Mouse (Mus musculus): ENCODE results near the gene Map4k4. TPM values are rescaled to one million over a fixed set of nuclear protein-coding genes. Genes with fewer than 3 reads are reported as not detected.

Map4k4 gene
- total and polyA plus RNA-seq, 2 experiments from 2014 or later = 34.1 to 189 TPM

DNA sequence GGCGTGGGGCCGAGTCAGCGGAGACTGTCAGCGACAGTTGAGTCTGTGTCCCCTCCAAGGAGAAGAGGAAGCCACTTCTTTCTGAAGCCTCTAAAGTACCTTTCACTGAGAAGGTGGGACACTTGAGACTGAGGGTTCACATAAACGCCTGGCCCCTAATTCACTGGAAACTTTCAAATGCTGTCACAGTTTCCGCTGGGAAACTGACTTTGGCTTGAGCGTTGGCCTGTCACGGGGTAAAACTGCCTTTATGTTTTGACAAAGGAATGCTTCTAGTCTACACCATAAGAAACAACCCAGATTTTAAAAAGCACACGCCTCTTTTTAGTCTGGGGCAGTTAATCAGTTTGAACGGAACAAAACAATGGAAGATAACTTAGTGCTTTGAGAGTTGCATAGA is 32.2 kb downstream of the Map4k4 start:
- TF ChIP-seq CTCF (IDR thresholded peaks at IDR 0.05; ENCODE audit: low read depth) = no peak
- no peaks in the 10 kb centered on the region for H3K36me3 ChIP-seq (ENCODE audit: insufficient read depth, low read length)
- WGBS = 39% methylated on average over 10 of the region's 10 CpGs
- H3K9me3 ChIP-seq (ENCODE audit: low read length) = no peaks in the 10 kb centered on the region
- DNase-seq (ENCODE audit: low spot score) (no peak), ATAC-seq (no peak)
- peak overlapping the region; percentile 48 for H3K27ac ChIP-seq
- H3K9ac ChIP-seq (replicated peaks; ENCODE audit: low read length) = no peak overlapping the region
- peaks cover 57% of the 10 kb centered on the region for H3K4me1 ChIP-seq (ENCODE audit: insufficient read depth, low read length)
- no peak overlapping the region for H3K4me2 ChIP-seq (ENCODE audit: low read depth, low read length)
- H3K4me3 ChIP-seq (ENCODE audit: low read length) = no peak overlapping the region
- H3K27me3 ChIP-seq (ENCODE audit: insufficient read depth, low read length) = no peaks in the 10 kb centered on the region

DNA sequence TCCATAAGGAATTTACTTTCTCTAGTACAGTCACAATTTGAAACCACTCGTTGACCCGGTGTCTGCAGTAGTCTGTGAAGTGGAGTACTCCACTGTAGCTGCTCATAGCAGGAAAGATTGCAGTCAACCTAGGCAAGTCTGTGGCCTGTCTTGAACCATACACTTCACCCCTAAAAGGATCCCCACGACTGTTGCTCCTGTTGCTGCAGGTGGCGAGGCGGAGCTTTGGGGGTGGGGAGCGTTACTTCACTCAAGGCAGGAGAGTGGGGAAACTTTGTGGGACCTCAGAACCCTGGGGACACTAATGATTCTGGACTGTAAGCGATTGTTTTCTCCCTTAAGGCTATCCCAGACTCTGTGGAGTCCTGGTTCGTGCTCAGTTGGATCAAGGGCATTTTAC is 34.2 kb downstream of the Map4k4 start:
- no peak overlapping the region for H3K27ac ChIP-seq
- no peak for TF ChIP-seq CTCF (IDR thresholded peaks at IDR 0.05; ENCODE audit: low read depth)
- 38% methylated on average over 8 of the region's 8 CpGs for WGBS
- DNase-seq (ENCODE audit: low spot score) (no peak), ATAC-seq (no peak)
- no peak overlapping the region for H3K4me2 ChIP-seq (ENCODE audit: low read depth, low read length)
- H3K4me1 ChIP-seq (ENCODE audit: insufficient read depth, low read length) = peaks cover 60% of the 10 kb centered on the region
- H3K36me3 ChIP-seq (ENCODE audit: insufficient read depth, low read length) = no peaks in the 10 kb centered on the region
- no peaks in the 10 kb centered on the region for H3K9me3 ChIP-seq (ENCODE audit: low read length)
- H3K4me3 ChIP-seq (ENCODE audit: low read length) = no peak overlapping the region
- H3K27me3 ChIP-seq (ENCODE audit: insufficient read depth, low read length) = no peaks in the 10 kb centered on the region
- H3K9ac ChIP-seq (replicated peaks; ENCODE audit: low read length) = no peak overlapping the region

DNA sequence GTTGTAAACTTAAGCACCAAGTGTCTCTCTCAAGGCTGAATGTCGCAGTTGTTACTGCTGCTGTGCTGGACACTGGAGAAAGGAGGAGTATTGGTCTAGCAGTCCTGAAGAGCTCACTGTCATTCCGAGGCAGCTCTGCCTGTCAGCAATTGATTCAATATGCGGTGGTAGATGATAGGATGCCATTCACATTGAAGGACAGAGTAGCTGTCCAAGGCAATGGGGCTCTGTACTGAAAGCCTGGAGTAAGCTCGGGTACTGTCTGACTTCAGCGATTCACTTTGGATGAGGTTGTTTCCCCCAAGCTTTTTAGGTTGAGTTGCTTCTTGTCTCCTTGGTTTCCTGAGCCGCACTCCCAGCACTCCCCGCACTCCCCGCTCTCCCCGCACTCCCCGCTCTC is 34.9 kb downstream of the Map4k4 start:
- Histone ChIP-seq H3K4me2 (ENCODE audit: low read depth, low read length) (peak overlapping the region; percentile 56), H3K27me3 (ENCODE audit: insufficient read depth, low read length) (no peaks in the 10 kb centered on the region), H3K36me3 (ENCODE audit: insufficient read depth, low read length) (no peaks in the 10 kb centered on the region), H3K4me3 (ENCODE audit: low read length) (peak overlapping the region; percentile 26), H3K9me3 (ENCODE audit: low read length) (no peaks in the 10 kb centered on the region), H3K27ac (peak overlapping the region; percentile 64; the same call in 1 of the 2 replicates), H3K4me1 (ENCODE audit: insufficient read depth, low read length) (peaks cover 56% of the 10 kb centered on the region), H3K9ac (replicated peaks; ENCODE audit: low read length) (no peak overlapping the region)
- DNase-seq (ENCODE audit: low spot score) (peak; percentile 30), ATAC-seq (no peak)
- WGBS = 6% methylated on average over 8 of the region's 10 CpGs
- TF ChIP-seq CTCF (IDR thresholded peaks at IDR 0.05; ENCODE audit: low read depth) = no peak

DNA sequence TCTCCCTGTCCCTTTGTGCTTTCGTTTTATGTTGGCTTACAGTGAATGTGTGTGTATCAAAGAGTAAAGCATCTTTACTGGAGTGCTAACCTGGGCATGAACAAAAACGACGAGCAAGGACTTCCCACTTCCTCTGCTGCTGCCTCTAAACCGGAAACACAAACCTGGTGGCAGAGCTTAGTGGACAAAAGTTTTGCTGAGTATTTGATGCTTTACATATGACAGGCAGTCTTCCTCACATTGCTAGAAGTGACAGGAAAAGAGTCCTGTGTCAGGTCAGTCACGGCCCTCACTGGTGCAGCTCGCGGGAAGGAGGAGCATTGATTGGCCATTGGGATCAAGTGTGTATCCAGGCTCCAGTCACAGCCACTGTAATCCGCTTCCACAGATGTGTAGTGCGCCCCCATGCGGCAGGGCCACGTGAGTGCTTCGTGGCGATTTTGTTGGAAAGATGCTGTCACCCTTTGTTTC is 35.7 kb downstream of the Map4k4 start:
- H3K9ac ChIP-seq (replicated peaks; ENCODE audit: low read length) = no peak overlapping the region
- no peaks in the 10 kb centered on the region for H3K27me3 ChIP-seq (ENCODE audit: insufficient read depth, low read length)
- peak overlapping the region; percentile 56 for H3K4me2 ChIP-seq (ENCODE audit: low read depth, low read length)
- H3K36me3 ChIP-seq (ENCODE audit: insufficient read depth, low read length) = no peaks in the 10 kb centered on the region
- peak overlapping the region; percentile 26 for H3K4me3 ChIP-seq (ENCODE audit: low read length)
- H3K27ac ChIP-seq = peak overlapping the region; percentile 64
- H3K9me3 ChIP-seq (ENCODE audit: low read length) = no peaks in the 10 kb centered on the region
- 1% methylated on average over 13 of the region's 13 CpGs for WGBS
- DNase-seq (ENCODE audit: low spot score) = peak; percentile 86
- peak; percentile 85 for ATAC-seq
- TF ChIP-seq CTCF (IDR thresholded peaks at IDR 0.05; ENCODE audit: low read depth) = peak; percentile 91
- H3K4me1 ChIP-seq (ENCODE audit: insufficient read depth, low read length) = peaks cover 56% of the 10 kb centered on the region

DNA sequence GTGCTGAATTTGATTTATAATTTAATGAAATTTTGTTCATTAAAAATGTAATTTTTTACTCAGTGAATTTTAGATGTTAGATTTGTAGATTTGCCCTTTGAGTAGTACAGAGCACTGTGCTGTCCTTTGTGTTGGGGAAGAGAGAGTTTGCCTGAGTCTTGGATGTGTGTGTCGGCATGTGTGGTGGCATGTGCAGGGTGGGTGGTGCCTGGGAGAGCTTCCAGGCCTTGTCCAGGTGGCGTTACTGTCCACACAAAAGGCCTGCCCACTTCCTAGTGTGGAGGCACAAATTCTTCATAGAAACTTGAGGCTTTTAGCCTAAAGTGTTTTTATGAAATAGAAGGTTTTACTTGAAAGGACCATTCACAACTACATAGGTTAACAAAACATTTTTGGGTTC is 36.2 kb downstream of the Map4k4 start:
- no peak for ATAC-seq
- no peak for TF ChIP-seq CTCF (IDR thresholded peaks at IDR 0.05; ENCODE audit: low read depth)
- peaks cover 57% of the 10 kb centered on the region for H3K4me1 ChIP-seq (ENCODE audit: insufficient read depth, low read length)

DNA sequence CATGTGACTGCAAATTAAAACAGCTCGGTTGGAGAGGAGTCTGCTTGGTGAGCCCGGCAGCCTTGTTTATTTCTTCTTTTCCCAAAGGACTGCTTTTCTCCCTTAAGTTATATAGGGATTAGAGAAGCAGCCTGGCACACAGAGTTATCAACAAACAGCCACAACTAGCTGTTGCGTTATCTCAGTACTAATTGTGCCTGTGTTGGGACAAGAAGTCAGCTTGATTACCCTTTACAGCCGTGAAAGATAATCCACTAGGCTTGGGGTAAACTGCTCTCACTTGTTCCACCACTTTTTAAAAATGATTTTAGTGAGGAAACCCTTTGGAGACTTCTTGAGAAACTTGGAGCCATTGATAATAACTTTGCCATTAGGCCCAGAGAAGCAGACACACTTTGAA is 36.9 kb downstream of the Map4k4 start:
- WGBS = 33% methylated on average over 4 of the region's 4 CpGs
- no peaks in the 10 kb centered on the region for H3K9me3 ChIP-seq (ENCODE audit: low read length)

More for the DNA sequence above, 36.2 kb downstream of the Map4k4 start:
- no peaks in the 10 kb centered on the region for H3K36me3 ChIP-seq (ENCODE audit: insufficient read depth, low read length)
- peak overlapping the region; percentile 32 for H3K27ac ChIP-seq
- 30% methylated on average over 2 of the region's 2 CpGs for WGBS
- no peaks in the 10 kb centered on the region for H3K9me3 ChIP-seq (ENCODE audit: low read length)
- no peak overlapping the region for H3K9ac ChIP-seq (replicated peaks; ENCODE audit: low read length)
- DNase-seq (ENCODE audit: low spot score) = no peak
- H3K27me3 ChIP-seq (ENCODE audit: insufficient read depth, low read length) = no peaks in the 10 kb centered on the region
- peak overlapping the region; percentile 56; the same call in 1 of the 2 replicates for H3K4me2 ChIP-seq (ENCODE audit: low read depth, low read length)
- no peak overlapping the region for H3K4me3 ChIP-seq (ENCODE audit: low read length)

DNA sequence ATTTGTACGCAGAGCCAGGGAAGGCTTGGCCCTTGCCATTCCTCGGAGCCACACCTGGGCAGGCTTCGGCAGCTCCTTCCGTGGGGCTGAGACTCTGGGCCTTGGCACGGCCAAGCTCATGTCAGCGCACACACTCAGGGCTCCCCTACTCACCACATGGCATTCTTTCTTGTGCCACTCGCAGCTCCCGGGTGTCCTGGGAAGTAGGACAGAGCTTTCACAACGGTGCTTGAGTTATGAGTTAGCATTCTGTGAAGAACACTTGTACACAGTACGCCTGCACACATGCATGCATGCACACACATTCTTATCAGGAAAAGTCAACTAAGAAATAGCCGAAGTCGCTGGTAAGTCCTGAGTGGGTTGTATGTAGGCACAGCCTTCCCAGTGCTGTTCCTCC is 38.7 kb downstream of the Map4k4 start:
- Histone ChIP-seq H3K27me3 (ENCODE audit: insufficient read depth, low read length) (no peaks in the 10 kb centered on the region), H3K4me1 (ENCODE audit: insufficient read depth, low read length) (peaks cover 57% of the 10 kb centered on the region), H3K4me3 (ENCODE audit: low read length) (no peak overlapping the region), H3K27ac (peak overlapping the region; percentile 60; the same call in 1 of the 2 replicates), H3K36me3 (ENCODE audit: insufficient read depth, low read length) (no peaks in the 10 kb centered on the region), H3K9ac (replicated peaks; ENCODE audit: low read length) (no peak overlapping the region), H3K9me3 (ENCODE audit: low read length) (no peaks in the 10 kb centered on the region), H3K4me2 (ENCODE audit: low read depth, low read length) (no peak overlapping the region)
- ATAC-seq = no peak
- WGBS = 52% methylated on average over 12 of the region's 12 CpGs
- no peak for TF ChIP-seq CTCF (IDR thresholded peaks at IDR 0.05; ENCODE audit: low read depth)
- no peak for DNase-seq (ENCODE audit: low spot score)

More for the DNA sequence above, 36.9 kb downstream of the Map4k4 start:
- no peak for DNase-seq (ENCODE audit: low spot score)
- no peak overlapping the region for H3K9ac ChIP-seq (replicated peaks; ENCODE audit: low read length)
- no peak overlapping the region for H3K4me3 ChIP-seq (ENCODE audit: low read length)
- 0 out of 2 replicates have a peak overlapping the region, but pooled peaks have one; percentile 32 for H3K27ac ChIP-seq
- no peaks in the 10 kb centered on the region for H3K27me3 ChIP-seq (ENCODE audit: insufficient read depth, low read length)
- peaks cover 55% of the 10 kb centered on the region for H3K4me1 ChIP-seq (ENCODE audit: insufficient read depth, low read length)
- TF ChIP-seq CTCF (IDR thresholded peaks at IDR 0.05; ENCODE audit: low read depth) = no peak
- no peak for ATAC-seq
- no peaks in the 10 kb centered on the region for H3K36me3 ChIP-seq (ENCODE audit: insufficient read depth, low read length)
- no peak overlapping the region; the same call in 1 of the 2 replicates for H3K4me2 ChIP-seq (ENCODE audit: low read depth, low read length)
